Mouse (Mus musculus): ENCODE data around the gene Slc29a1.

DNA sequence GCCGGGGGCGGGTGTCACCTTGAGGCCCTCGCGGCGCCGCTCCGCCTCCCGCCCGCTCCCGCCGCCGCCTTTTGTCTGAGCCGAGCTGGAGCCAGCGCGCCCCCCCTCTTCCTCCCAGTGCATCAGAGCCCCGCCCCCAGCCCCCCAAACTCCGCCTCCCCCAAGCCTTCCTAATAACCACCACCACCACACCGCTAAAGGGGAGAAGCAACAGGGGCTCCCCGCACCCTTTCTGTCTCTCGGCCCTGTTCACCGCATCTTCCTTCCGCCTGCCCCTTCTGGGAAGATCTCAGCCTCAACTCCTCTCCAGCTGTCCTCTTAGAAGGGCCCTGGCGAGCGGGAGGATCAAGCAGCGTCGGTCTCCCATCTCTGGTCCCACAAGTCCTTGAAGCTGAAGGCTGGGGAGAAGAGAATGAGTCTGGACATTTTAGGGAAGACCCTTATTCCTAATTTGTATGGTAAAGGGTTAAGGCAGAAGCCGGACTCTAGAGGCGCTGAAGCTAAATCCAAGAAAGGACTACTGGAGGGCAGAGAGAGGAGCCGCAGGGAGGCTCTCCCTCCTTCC lies 49.7 kb downstream of the Slc29a1 start, which contains the start of gene Tmem151b:
- no peak for TF ChIP-seq CTCF (IDR thresholded peaks at IDR 0.05; ENCODE audit: extremely low read depth, insufficient read depth, low read length)
- peak; percentile 76 for TF ChIP-seq POLR2A (IDR thresholded peaks at IDR 0.05; ENCODE audit: extremely low read depth, insufficient read depth, low read length)
